Mouse (Mus musculus): ENCODE results near the gene Zscan4d. TPM values are rescaled to one million over a fixed set of nuclear protein-coding genes. Genes with fewer than 3 reads are reported as not detected.
"Not testable (repeated sequence)": the region's sequence is repeated elsewhere in the genome, so short reads cannot be mapped to it uniquely, and the experiment has no call there.

The Zscan4d gene
- total RNA-seq (2014; rRNA removed; ENCODE audit: low replicate concordance): not detected in 2 replicates
- not detected in 2 replicates for polyA plus RNA-seq (2015; fragmentation: Nextera tagmentation; extraction: Ambion mirVana)

GRCm38 (mm10) chr7:11166059-11166458, at the start of gene Zscan4d:
Zscan4d (minus strand) TSS chr7:11166159.
- not testable (repeated sequence) for H3K36me3 ChIP-seq (replicated peaks; ENCODE audit: control insufficient read depth, insufficient read depth, low read length)

DNA sequence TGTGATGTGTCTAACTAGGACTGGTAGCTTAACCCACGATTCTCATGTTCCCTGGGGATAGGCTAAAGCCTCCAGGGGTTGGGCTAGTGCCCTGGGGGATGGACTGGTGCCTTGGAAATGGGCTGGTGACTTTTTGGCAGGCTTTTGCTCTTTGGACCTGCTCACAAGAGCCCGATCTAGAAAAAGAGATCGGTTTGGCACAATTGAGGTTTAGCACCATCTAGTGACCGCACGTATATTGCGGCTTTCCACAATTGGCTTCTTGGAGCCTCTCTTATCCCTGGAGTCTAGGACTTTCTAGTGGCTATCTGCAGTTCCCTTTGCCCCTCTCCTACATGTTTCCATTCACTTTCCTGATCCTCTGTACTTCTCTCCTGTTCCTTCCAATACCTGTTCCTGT, 7.9 kb downstream of the Zscan4d start:
- not testable (repeated sequence) for H3K9me3 ChIP-seq (replicated peaks; ENCODE audit: control insufficient read depth, low read length); H3K4me2 ChIP-seq (ENCODE audit: low read depth, low read length); H3K9ac ChIP-seq (replicated peaks; ENCODE audit: low read depth, low read length); H3K27me3 ChIP-seq (ENCODE audit: control insufficient read depth, insufficient read depth, low read length); H3K4me3 ChIP-seq (ENCODE audit: low read depth, low read length); ATAC-seq (ENCODE audit: insufficient read depth, low read depth); H3K36me3 ChIP-seq (replicated peaks; ENCODE audit: control insufficient read depth, insufficient read depth, low read length); DNase-seq (ENCODE audit: low spot score); H3K27ac ChIP-seq (ENCODE audit: low read depth); H3K4me1 ChIP-seq (ENCODE audit: control insufficient read depth, insufficient read depth)
- WGBS: 32% methylated on average over 6 of the region's 6 CpGs

More at GRCm38 (mm10) chr7:11166059-11166458, at the start of gene Zscan4d:
- H3K4me2 ChIP-seq (ENCODE audit: low read depth, low read length); H3K27me3 ChIP-seq (ENCODE audit: control insufficient read depth, insufficient read depth, low read length); H3K4me1 ChIP-seq (ENCODE audit: control insufficient read depth, insufficient read depth); H3K9ac ChIP-seq (replicated peaks; ENCODE audit: low read depth, low read length); H3K4me3 ChIP-seq (ENCODE audit: low read depth, low read length); DNase-seq (ENCODE audit: low spot score); H3K9me3 ChIP-seq (replicated peaks; ENCODE audit: control insufficient read depth, low read length); H3K27ac ChIP-seq (ENCODE audit: low read depth); ATAC-seq (ENCODE audit: insufficient read depth, low read depth): not testable (repeated sequence)
- 73% methylated on average over 4 of the region's 4 CpGs for WGBS

Other genes starting within 250 kb of the Zscan4d start
- gene Zscan4c, start 160.4 kb downstream of the Zscan4d start, total RNA-seq (2014; rRNA removed; ENCODE audit: low replicate concordance): not detected in 2 replicates
- not detected in 2 replicates for gene Zscan4c, start 160.4 kb downstream of the Zscan4d start, polyA plus RNA-seq (2015; fragmentation: Nextera tagmentation; extraction: Ambion mirVana)
- not detected in 2 replicates for gene Zscan4-ps1, start 96.5 kb downstream of the Zscan4d start, total RNA-seq (2014; rRNA removed; ENCODE audit: low replicate concordance)
- gene Zscan4-ps1, start 96.5 kb downstream of the Zscan4d start, polyA plus RNA-seq (2015; fragmentation: Nextera tagmentation; extraction: Ambion mirVana): not detected in 2 replicates
- gene Zscan4e, start 144.5 kb upstream of the Zscan4d start, total RNA-seq (2014; rRNA removed; ENCODE audit: low replicate concordance): not detected in 2 replicates
- not detected in 2 replicates for gene Zscan4e, start 144.5 kb upstream of the Zscan4d start, polyA plus RNA-seq (2015; fragmentation: Nextera tagmentation; extraction: Ambion mirVana)
- gene Zscan4f, start 231.8 kb upstream of the Zscan4d start, total RNA-seq (2014; rRNA removed; ENCODE audit: low replicate concordance): not detected in 2 replicates
- gene Zscan4f, start 231.8 kb upstream of the Zscan4d start, polyA plus RNA-seq (2015; fragmentation: Nextera tagmentation; extraction: Ambion mirVana): not detected in 2 replicates

All from heart, postnatal 0 days (tissue).